Mouse (Mus musculus) liver, embryonic 16.5 days (tissue): Measurements from ENCODE around the gene Dhx37. TPM values are rescaled to one million over a fixed set of nuclear protein-coding genes. Genes with fewer than 3 reads are reported as not detected.
"Not testable (repeated sequence)": the region's sequence is repeated elsewhere in the genome, so short reads cannot be mapped to it uniquely, and the experiment has no call there.

ENCODE experiments used
- ATAC-seq: fragments of 200-750 bp; cut with Nextera tagmentation; 2 replicates; pipeline ENCODE4 v1.8.0; 2017; ENCODE audit warnings: low read depth, mild to moderate bottlenecking, moderate number of reproducible peaks, moderate library complexity
- H3K27ac ChIP-seq: fragments of 300-500 bp; sonication (generic); 2 replicates; pipeline ENCODE4 v1.5.1; 2014; ENCODE audit warnings: mild to moderate bottlenecking, low read length
- H3K27me3 ChIP-seq: fragments of 300-500 bp; sonication (generic); 2 replicates; pipeline ENCODE4 v1.6.1; 2014; ENCODE audit warnings: low read depth, low read length, mixed read lengths; ENCODE audit not compliant: control insufficient read depth, insufficient read depth
- H3K36me3 ChIP-seq: fragments of 300-500 bp; sonication (generic); 2 replicates; pipeline ENCODE4 v1.6.1; 2014; ENCODE audit warnings: mild to moderate bottlenecking; ENCODE audit not compliant: control insufficient read depth, insufficient read depth
- H3K4me1 ChIP-seq: fragments of 300-500 bp; sonication (generic); 2 replicates; pipeline ENCODE4 v1.6.1; 2014; ENCODE audit warnings: low read depth, low read length, mixed read lengths; ENCODE audit not compliant: control insufficient read depth
- H3K4me2 ChIP-seq: fragments of 300-500 bp; sonication (generic); 2 replicates; pipeline ENCODE4 v1.6.1; 2014; ENCODE audit warnings: low read depth, low read length, mixed read lengths
- H3K4me3 ChIP-seq: fragments of 300-500 bp; sonication (generic); 2 replicates; pipeline ENCODE4 v1.5.1; 2014; ENCODE audit warnings: low read depth, mild to moderate bottlenecking, low read length
- H3K9ac ChIP-seq: fragments of 300-500 bp; sonication (generic); 2 replicates; pipeline ENCODE4 v1.6.1; 2014; ENCODE audit warnings: low read depth, low read length
- H3K9me3 ChIP-seq: fragments of 300-500 bp; sonication (generic); replicated peaks from 2 replicates; pipeline ENCODE4 v1.6.1; 2016; ENCODE audit warnings: low read length; ENCODE audit not compliant: control insufficient read depth
- WGBS: fragments of 180-500 bp; shearing (Covaris S2); extraction: QIAGEN DNeasy Blood & Tissue Kit; methylation state at CpG from one replicate; pipeline ENCODE4 v1.1.7; 2014; ENCODE audit not compliant: insufficient replicate concordance; 5-methylcytosine and 5-hydroxymethylcytosine counted together
- polyA plus RNA-seq: library from polyadenylated mRNA; unstranded; fragments of >200 nt; fragmentation: Nextera tagmentation; extraction: Ambion mirVana; gene quantifications from 2 replicates; pipeline ENCODE4 v1.2.1, GENCODE M21; 2015

Gene Dhx37
- polyA plus RNA-seq, 1 experiment from 2014 or later, result 4.2 TPM

GRCm38 (mm10) chr5:125444554-125444953 is 10.6 kb upstream of the Dhx37 start:
- Histone ChIP-seq H3K9me3 (no peaks in the 10 kb centered on the region), H3K27ac (no peak overlapping the region), H3K4me3 (no peak overlapping the region), H3K9ac (no peak overlapping the region), H3K36me3 (no peaks in the 10 kb centered on the region; the same call in 1 of the 2 replicates), H3K27me3 (no peaks in the 10 kb centered on the region), H3K4me2 (no peak overlapping the region), H3K4me1 (peaks cover 25% of the 10 kb centered on the region)
- no peak for ATAC-seq
- WGBS, result 42% methylated on average over 4 of the region's 4 CpGs

DNA sequence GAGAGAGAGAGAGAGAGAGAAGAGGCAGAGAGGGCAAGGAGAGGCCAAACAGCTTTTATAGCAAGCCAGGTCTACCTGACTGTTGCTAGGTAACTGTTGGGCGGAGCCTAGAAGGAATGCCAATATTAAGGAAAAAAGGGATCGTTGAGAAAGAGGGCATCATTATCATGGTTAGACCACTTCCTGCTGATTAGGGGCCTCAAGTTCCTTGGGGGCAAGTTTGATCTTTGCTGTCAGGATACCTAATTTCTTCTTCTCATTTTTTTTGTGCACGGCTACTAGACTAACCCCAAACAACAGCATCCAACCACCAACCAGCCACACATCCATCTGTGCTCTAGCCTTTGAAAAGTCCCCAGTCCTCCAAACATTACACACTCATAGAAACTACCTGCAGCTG is 10.0 kb upstream of the Dhx37 start:
- H3K27me3 ChIP-seq, result no peaks in the 10 kb centered on the region
- H3K36me3 ChIP-seq, result no peaks in the 10 kb centered on the region; the same call in 1 of the 2 replicates
- no peak overlapping the region for H3K4me2 ChIP-seq
- WGBS, result 33% methylated on average over 3 of the region's 3 CpGs
- no peak overlapping the region for H3K27ac ChIP-seq
- H3K9ac ChIP-seq, result no peak overlapping the region
- peaks cover 25% of the 10 kb centered on the region for H3K4me1 ChIP-seq
- H3K9me3 ChIP-seq, result no peaks in the 10 kb centered on the region
- H3K4me3 ChIP-seq, result no peak overlapping the region
- ATAC-seq, result no peak

GRCm38 (mm10) chr5:125443335-125443734 is 9.4 kb upstream of the Dhx37 start:
- Histone ChIP-seq H3K36me3 (no peaks in the 10 kb centered on the region; the same call in 1 of the 2 replicates), H3K4me2 (no peak overlapping the region), H3K9me3 (no peaks in the 10 kb centered on the region), H3K27ac (no peak overlapping the region), H3K4me1 (peaks cover 25% of the 10 kb centered on the region), H3K27me3 (no peaks in the 10 kb centered on the region), H3K9ac (no peak overlapping the region), H3K4me3 (no peak overlapping the region)
- no peak for ATAC-seq
- 67% methylated on average over 5 of the region's 5 CpGs for WGBS

DNA sequence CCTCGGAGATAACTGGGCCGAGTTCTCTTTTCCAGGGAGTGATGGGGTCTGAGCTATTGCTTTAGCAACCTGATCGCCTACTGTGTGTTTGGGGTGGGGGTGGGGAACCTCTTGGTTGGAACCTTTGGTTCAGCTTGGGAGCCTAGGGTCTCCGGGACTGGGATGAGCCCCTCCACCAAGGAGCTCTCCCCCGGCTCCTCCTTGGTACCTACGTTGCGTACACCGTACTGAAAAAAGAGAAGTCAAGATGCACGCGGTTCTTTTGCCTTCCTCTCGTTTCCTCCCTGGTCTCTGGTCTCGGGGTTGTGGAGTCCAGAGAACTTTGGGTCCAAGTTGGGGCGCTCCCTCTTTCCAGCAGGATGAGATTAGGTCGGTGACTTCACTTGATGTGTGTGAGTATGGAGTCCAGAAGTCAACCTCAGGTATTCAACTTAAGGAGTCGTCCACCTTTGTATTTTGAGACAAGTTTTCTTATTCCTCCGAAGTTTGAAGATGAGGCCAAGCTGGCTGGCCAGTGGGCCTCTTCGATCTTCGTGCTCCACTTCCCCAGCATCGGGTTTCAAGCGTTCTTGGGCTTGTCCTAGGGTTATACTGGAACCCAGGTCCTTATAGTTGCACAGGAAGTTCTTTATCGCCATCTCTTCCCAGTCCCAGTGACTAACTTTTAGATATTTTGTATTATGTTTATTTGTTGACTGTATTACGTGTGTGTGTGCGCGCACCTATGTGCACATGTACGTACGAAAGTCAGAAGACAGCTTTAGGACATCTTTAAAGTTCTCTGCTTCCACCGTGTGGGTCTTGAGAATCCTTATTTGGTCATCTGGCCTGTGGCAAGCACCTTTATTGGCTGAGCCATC is 8.4 kb upstream of the Dhx37 start:
- peaks cover 22% of the 10 kb centered on the region for H3K4me1 ChIP-seq

DNA sequence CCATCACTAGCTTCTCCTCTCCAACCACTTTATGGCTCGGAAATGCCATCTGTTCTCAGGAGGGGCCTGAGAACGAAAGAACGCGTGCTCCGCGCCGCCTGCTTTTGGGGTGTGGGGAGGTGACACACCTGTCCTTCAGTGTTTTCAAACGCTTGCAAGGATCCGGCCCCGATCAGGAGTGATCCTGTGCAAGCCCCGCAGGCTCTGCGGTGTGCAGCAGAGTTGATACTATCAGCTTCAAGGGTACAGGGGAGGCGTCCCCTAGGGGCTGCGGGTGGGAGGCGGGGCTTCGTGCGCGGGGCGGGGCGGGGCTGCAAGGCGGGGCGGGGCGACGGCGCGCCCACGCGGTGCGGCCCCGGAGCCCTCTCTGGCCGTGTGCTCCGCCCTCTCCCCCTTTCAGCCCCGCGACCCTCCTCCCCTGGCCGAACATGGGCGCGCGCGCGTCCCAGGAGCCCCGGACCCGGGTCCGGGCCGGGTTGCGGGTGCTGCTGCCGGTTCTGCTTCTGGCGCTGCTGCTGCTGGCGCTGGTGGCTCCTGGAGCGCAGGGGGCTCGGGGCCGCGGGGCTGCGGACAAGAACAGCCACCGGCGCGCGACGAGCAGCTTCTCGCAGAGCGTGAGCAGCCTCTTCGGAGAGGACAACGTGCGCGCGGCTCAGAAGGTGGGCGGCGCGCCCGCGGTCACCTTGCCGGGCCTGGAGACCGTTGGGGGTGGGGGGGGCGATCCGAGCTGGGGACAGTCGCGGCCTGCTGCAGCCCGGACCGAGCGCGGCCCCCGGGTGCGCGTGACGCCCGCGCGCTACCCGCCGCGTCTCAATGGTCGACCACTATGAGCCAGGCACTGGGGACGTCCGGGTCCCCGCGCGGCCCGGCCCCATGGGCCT is 7.6 kb upstream of the Dhx37 start, which contains the start of gene Bri3bp:
TSS of gene Bri3bp (plus strand) at position 335 of the 881 bp plus-strand sequence.
- H3K36me3 ChIP-seq, result no peaks in the 10 kb centered on the region; the same call in 1 of the 2 replicates
- peak within 1 kb of the TSS; percentile 95 for H3K4me3 ChIP-seq
- no peaks in the 10 kb centered on the region for H3K27me3 ChIP-seq
- peaks cover 22% of the 10 kb centered on the region for H3K4me1 ChIP-seq
- under 1% methylated on average over 72 of the region's 97 CpGs for WGBS
- H3K9me3 ChIP-seq, result no peaks in the 10 kb centered on the region
- H3K4me2 ChIP-seq, result peak within 1 kb of the TSS; percentile 99
- peak within 1 kb of the TSS; percentile 84 for H3K9ac ChIP-seq
- peak within 1 kb of the TSS; percentile 69 for H3K27ac ChIP-seq
- ATAC-seq, result peak; percentile 92

More for the DNA sequence above, 8.4 kb upstream of the Dhx37 start:
- H3K9me3 ChIP-seq, result no peaks in the 10 kb centered on the region
- no peaks in the 10 kb centered on the region for H3K27me3 ChIP-seq
- 16% methylated on average over 27 of the region's 27 CpGs for WGBS
- ATAC-seq, result no peak
- H3K4me2 ChIP-seq, result peak overlapping the region; percentile 99
- no peaks in the 10 kb centered on the region; the same call in 1 of the 2 replicates for H3K36me3 ChIP-seq
- peak overlapping the region; percentile 84 for H3K9ac ChIP-seq
- H3K4me3 ChIP-seq, result peak overlapping the region; percentile 95
- H3K27ac ChIP-seq, result peak overlapping the region; percentile 69

- 2% methylated on average over 7 of the region's 7 CpGs for WGBS
- peak overlapping the region; percentile 61 for H3K27ac ChIP-seq
- ATAC-seq, result no peak
- no peaks in the 10 kb centered on the region for H3K9me3 ChIP-seq
- H3K4me1 ChIP-seq, result peaks cover 22% of the 10 kb centered on the region
- H3K4me3 ChIP-seq, result peak overlapping the region; percentile 95
- H3K9ac ChIP-seq, result peak overlapping the region; percentile 84
- peak overlapping the region; percentile 99 for H3K4me2 ChIP-seq
- no peaks in the 10 kb centered on the region; the same call in 1 of the 2 replicates for H3K36me3 ChIP-seq
- no peaks in the 10 kb centered on the region for H3K27me3 ChIP-seq
These were observed 6.8 kb upstream of the Dhx37 start for GRCm38 (mm10) chr5:125440583-125441233.

GRCm38 (mm10) chr5:125434347-125434746 is 426 bp upstream of the Dhx37 start:
- peaks cover 12% of the 10 kb centered on the region for H3K36me3 ChIP-seq
- peak overlapping the region; percentile 99 for H3K4me2 ChIP-seq
- WGBS, result 50% methylated on average over 15 of the region's 15 CpGs
- ATAC-seq, H3K27me3 ChIP-seq, H3K9ac ChIP-seq, H3K9me3 ChIP-seq: not testable (repeated sequence)
- H3K4me1 ChIP-seq, result peaks cover 17% of the 10 kb centered on the region
- H3K4me3 ChIP-seq, result peak overlapping the region; percentile 93
- H3K27ac ChIP-seq, result peak overlapping the region; percentile 81

- peaks cover 17% of the 10 kb centered on the region for H3K4me1 ChIP-seq
- H3K36me3 ChIP-seq, result peaks cover 20% of the 10 kb centered on the region
- 76% methylated on average over 2 of the region's 2 CpGs for WGBS
- not testable (repeated sequence) for H3K27ac ChIP-seq, H3K9me3 ChIP-seq, H3K27me3 ChIP-seq, H3K4me2 ChIP-seq, ATAC-seq, H3K4me3 ChIP-seq, H3K9ac ChIP-seq
These were observed 1.6 kb downstream of the Dhx37 start for GRCm38 (mm10) chr5:125432324-125432723.
